Mouse (Mus musculus): ENCODE results near the gene Dnajb11. TPM values are rescaled to one million over a fixed set of nuclear protein-coding genes. Genes with fewer than 3 reads are reported as not detected.

Gene Dnajb11
- polyA plus RNA-seq, 1 experiment from 2014 or later: 96.0 TPM

Other genes with a start within 250 kb of the Dnajb11 start
- gene Dgkg, start 200.6 kb upstream of the Dnajb11 start, polyA plus RNA-seq (2016; fragmentation: Nextera tagmentation; extraction: Ambion mirVana): 0.09 and 0.30 TPM in 2 replicates
- not detected in 2 replicates for gene Crygs, start 46.3 kb upstream of the Dnajb11 start, polyA plus RNA-seq (2016; fragmentation: Nextera tagmentation; extraction: Ambion mirVana)
- 35.2 and 37.0 TPM in 2 replicates for gene Tbccd1, start 176 bp upstream of the Dnajb11 start, polyA plus RNA-seq (2016; fragmentation: Nextera tagmentation; extraction: Ambion mirVana)
- 0.25 and 0.33 TPM in 2 replicates for gene Ahsg, start 33.4 kb downstream of the Dnajb11 start, polyA plus RNA-seq (2016; fragmentation: Nextera tagmentation; extraction: Ambion mirVana)
- gene Fetub, start 60.5 kb downstream of the Dnajb11 start, polyA plus RNA-seq (2016; fragmentation: Nextera tagmentation; extraction: Ambion mirVana): not detected in 2 replicates
- gene Hrg, start 93.2 kb downstream of the Dnajb11 start, polyA plus RNA-seq (2016; fragmentation: Nextera tagmentation; extraction: Ambion mirVana): not detected in 2 replicates
- gene Kng2, start 171.6 kb downstream of the Dnajb11 start, polyA plus RNA-seq (2016; fragmentation: Nextera tagmentation; extraction: Ambion mirVana): not detected in 2 replicates
- 0.15 and 0.17 TPM in 2 replicates for gene Kng1, start 200.0 kb downstream of the Dnajb11 start, polyA plus RNA-seq (2016; fragmentation: Nextera tagmentation; extraction: Ambion mirVana)
- 237 and 250 TPM in 2 replicates for gene Eif4a2, start 249.6 kb downstream of the Dnajb11 start, polyA plus RNA-seq (2016; fragmentation: Nextera tagmentation; extraction: Ambion mirVana)